Mouse (Mus musculus) liver, embryonic 14.5 days (tissue): ENCODE measurements around the gene Hist1h3g. TPM values are rescaled to one million over a fixed set of nuclear protein-coding genes. Genes with fewer than 3 reads are reported as not detected.

ENCODE experiments used
- ATAC-seq: fragments of 200-750 bp; cut with Nextera tagmentation; 2 replicates; pipeline ENCODE4 v1.8.0; 2017; ENCODE audit warnings: moderate number of reproducible peaks, mild to moderate bottlenecking, moderate library complexity; ENCODE audit not compliant: insufficient read depth
- DNase-seq, 3 experiments: peaks; one replicate each; pipeline ENCODE4 v3.0.0-alpha.2; 2012 to 2013; ENCODE audit warnings: low read depth in 3 of 3, low spot score in 3 of 3
- H3K27ac ChIP-seq: fragments of 300-500 bp; sonication (generic); 2 replicates; pipeline ENCODE4 v1.5.1; 2014; ENCODE audit warnings: moderate library complexity, mild to moderate bottlenecking, control low read depth, inconsistent platforms
- H3K27me3 ChIP-seq: fragments of 300-500 bp; sonication (generic); 2 replicates; pipeline ENCODE4 v1.6.1; 2014; ENCODE audit warnings: mild to moderate bottlenecking, low read length, moderate library complexity; ENCODE audit not compliant: control insufficient read depth, insufficient read depth
- H3K36me3 ChIP-seq: fragments of 300-500 bp; sonication (generic); replicated peaks from 2 replicates; pipeline ENCODE4 v1.6.1; 2014; ENCODE audit warnings: low read depth; ENCODE audit not compliant: control insufficient read depth, insufficient read depth
- H3K4me1 ChIP-seq, 2 experiments: fragments of 200-500 bp in 1 of 2; fragments of 300-500 bp in 1 of 2; sonication (generic) in 1 of 2; replicated peaks; 2 replicates each; pipeline ENCODE4 v1.6.1; 2012 to 2014; ENCODE audit warnings: antibody characterized with exemption in 1 of 2, inconsistent platforms in 1 of 2, low read length in 1 of 2; ENCODE audit not compliant: control insufficient read depth in 2 of 2, insufficient read depth in 2 of 2
- H3K4me2 ChIP-seq: fragments of 300-500 bp; sonication (generic); 2 replicates; pipeline ENCODE4 v1.6.1; 2014; ENCODE audit warnings: low read depth, mild to moderate bottlenecking, control low read depth, moderate library complexity
- H3K4me3 ChIP-seq, 2 experiments: fragments of 200-500 bp in 1 of 2; fragments of 300-500 bp in 1 of 2; sonication (generic) in 1 of 2; 2 replicates each; pipeline ENCODE4 v1.5.1; 2012 to 2014; ENCODE audit warnings: low read depth in 2 of 2, low read length in 2 of 2, mild to moderate bottlenecking in 2 of 2, control low read depth in 1 of 2, inconsistent platforms in 1 of 2, moderate library complexity in 1 of 2; ENCODE audit not compliant: insufficient read depth in 1 of 2
- H3K9ac ChIP-seq: fragments of 300-500 bp; sonication (generic); replicated peaks from 2 replicates; pipeline ENCODE4 v1.6.1; 2014; ENCODE audit warnings: mild to moderate bottlenecking, control low read depth, moderate library complexity
- H3K9me3 ChIP-seq: fragments of 300-500 bp; sonication (generic); 2 replicates; pipeline ENCODE4 v1.6.1; 2016; ENCODE audit warnings: low read length, mixed read lengths; ENCODE audit not compliant: control insufficient read depth
- CTCF ChIP-seq: IDR thresholded peaks from 2 replicates; pipeline ENCODE4 v1.5.1; 2016; ENCODE audit warnings: antibody characterized with exemption, low read depth, control low read depth
- EP300 ChIP-seq: IDR thresholded peaks from 2 replicates; pipeline ENCODE4 v1.6.1; 2016; ENCODE audit warnings: antibody characterized with exemption, low read depth
- WGBS: fragments of 180-500 bp; shearing (Covaris S2); extraction: QIAGEN DNeasy Blood & Tissue Kit; methylation state at CpG from one replicate; pipeline ENCODE4 v1.1.7; 2014; ENCODE audit not compliant: insufficient replicate concordance; 5-methylcytosine and 5-hydroxymethylcytosine counted together
- polyA plus RNA-seq, 2 experiments: library from polyadenylated mRNA; depleted of rRNA in 1 of 2; stranded (reverse) in 1 of 2; unstranded in 1 of 2; fragments of >200 nt; fragmentation: Nextera tagmentation in 1 of 2; extraction: Ambion mirVana in 1 of 2; gene quantifications; 2 replicates each; pipeline versions ENCODE4 v1.2.1 to v1.2.3; 2012 to 2014

Hist1h3g gene
- polyA plus RNA-seq, 2 experiments, result 8.6 to 48.1 TPM

DNA sequence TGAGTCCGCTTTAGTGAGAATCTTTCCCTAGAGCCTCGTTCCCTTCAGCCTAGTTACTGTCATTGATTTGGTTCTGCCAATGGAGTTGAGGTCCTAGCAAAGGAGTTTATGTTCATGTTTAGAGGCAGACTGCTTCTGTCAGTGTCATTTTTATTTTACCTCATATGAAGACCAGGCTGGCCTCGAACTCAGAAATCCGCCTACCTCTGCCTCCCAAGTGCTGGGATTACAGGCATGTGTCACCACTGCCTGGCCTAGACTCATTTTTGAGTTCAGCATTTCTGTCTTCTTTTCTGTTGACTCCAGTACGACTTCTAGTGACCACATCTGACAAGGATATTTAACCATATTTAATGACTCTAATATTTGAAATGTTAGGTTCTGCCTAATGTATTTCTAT lies 19.9 kb upstream of the Hist1h3g start:
- no peak for ATAC-seq
- Histone ChIP-seq H3K4me3 (no peak overlapping the region), H3K27ac (no peak overlapping the region), H3K9ac (no peak overlapping the region), H3K27me3 (no peaks in the 10 kb centered on the region), H3K4me2 (no peak overlapping the region), H3K36me3 (no peaks in the 10 kb centered on the region), H3K9me3 (no peaks in the 10 kb centered on the region), H3K4me1 (peaks cover 0 to 18% of the 10 kb centered on the region in 2 experiments; a peak in 3 of 4 replicates)
- DNase-seq, result no peak
- TF ChIP-seq EP300 (no peak), CTCF (no peak)
- WGBS, result 62% methylated on average over 5 of the region's 5 CpGs

DNA sequence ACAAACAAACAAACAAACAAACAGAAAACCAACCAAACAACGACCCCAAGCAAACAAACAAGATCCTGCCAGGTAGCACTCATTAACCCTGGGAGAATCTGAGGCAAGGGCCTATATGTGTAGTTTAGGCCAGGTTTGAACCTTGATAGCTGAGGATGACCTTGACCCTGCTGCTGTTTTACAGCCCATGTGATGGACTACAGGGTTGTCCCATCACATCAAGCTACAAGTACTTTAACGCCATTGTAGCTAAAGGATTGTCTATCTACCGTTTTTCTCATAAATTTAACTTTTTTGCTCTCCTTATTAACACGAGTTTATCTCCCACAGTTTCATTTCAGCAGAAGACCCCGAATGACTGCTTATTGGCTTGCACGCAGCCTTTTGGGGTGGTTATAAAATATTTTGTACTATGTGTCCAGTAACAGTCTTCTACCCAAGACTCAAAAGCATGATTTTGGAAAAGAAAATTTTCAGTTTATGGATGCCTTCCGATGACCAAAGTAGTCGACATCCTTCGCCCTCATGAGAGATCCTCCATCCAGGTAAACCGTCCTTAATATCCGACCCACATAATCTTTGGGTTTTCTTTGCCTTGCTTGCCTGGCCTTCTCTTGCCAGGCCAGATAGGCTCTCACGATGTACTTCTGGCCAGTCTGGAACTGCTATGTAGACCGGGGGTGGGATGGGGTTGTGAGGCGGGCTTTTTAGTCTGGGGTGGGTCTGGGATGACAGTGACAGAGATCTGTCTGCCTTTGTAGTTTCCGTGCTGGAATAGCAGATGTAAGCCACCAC lies 19.2 kb upstream of the Hist1h3g start:
- Histone ChIP-seq H3K4me2 (peak overlapping the region; percentile 99), H3K4me1 (peaks cover 3 to 19% of the 10 kb centered on the region in 2 experiments), H3K9ac (peak overlapping the region; percentile 50), H3K4me3 (peak overlapping the region; percentile 39 to 64; a peak in 3 of 4 replicates), H3K27ac (no peak overlapping the region), H3K36me3 (no peaks in the 10 kb centered on the region), H3K27me3 (no peaks in the 10 kb centered on the region), H3K9me3 (no peaks in the 10 kb centered on the region)
- WGBS, result 52% methylated on average over 15 of the region's 15 CpGs
- DNase-seq (no peak), ATAC-seq (no peak)
- TF ChIP-seq EP300 (no peak), CTCF (no peak)

DNA sequence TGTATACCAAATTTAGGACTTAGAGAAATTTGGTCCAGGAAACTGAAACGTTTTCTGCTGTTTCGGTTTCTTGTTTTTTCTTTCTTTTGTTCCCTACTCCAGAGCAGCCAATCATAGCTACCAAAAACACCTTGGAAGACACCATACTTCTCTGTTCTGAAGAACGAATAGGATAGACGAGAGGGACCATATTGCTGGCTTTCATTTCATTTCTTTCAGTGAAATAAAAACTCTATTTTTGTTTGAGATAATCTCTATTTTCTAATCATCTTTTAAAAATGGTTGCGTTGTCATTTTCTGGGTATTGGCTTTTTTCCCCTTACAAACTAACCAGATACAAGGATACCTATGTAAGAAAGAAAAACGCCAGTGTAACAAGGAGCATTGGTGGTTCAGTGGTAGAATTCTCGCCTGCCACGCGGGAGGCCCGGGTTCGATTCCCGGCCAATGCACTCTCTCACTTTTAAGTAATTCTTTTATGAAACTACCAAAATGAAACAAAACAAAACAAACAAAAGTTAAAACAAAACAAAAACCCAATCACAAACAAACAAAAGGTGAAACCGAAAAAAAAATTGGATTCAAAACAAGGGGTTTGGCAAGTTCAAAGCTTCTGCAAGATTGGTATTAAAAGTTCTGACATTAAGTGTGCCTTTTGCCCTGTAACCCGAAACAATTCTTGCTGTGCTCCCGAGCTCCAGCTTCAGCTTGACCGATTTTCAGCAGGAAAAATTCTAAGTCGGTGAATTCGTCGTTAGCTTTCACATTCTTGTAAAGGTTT lies 18.2 kb upstream of the Hist1h3g start:
- TF ChIP-seq CTCF, result no peak
- peak; percentile 51 for TF ChIP-seq EP300
- peak overlapping the region; percentile 77 for H3K27ac ChIP-seq
- no peaks in the 10 kb centered on the region for H3K9me3 ChIP-seq
- peak overlapping the region; percentile 64 to 76 for H3K4me3 ChIP-seq
- H3K9ac ChIP-seq, result peak overlapping the region; percentile 66
- H3K4me1 ChIP-seq, result peaks cover 7 to 17% of the 10 kb centered on the region in 2 experiments
- H3K4me2 ChIP-seq, result peak overlapping the region; percentile 99
- peak in 1 of 3 experiments; percentile 67 for DNase-seq
- no peaks in the 10 kb centered on the region for H3K36me3 ChIP-seq
- no peaks in the 10 kb centered on the region for H3K27me3 ChIP-seq
- ATAC-seq, result peak; percentile 64
- WGBS, result under 1% methylated on average over 19 of the region's 19 CpGs

DNA sequence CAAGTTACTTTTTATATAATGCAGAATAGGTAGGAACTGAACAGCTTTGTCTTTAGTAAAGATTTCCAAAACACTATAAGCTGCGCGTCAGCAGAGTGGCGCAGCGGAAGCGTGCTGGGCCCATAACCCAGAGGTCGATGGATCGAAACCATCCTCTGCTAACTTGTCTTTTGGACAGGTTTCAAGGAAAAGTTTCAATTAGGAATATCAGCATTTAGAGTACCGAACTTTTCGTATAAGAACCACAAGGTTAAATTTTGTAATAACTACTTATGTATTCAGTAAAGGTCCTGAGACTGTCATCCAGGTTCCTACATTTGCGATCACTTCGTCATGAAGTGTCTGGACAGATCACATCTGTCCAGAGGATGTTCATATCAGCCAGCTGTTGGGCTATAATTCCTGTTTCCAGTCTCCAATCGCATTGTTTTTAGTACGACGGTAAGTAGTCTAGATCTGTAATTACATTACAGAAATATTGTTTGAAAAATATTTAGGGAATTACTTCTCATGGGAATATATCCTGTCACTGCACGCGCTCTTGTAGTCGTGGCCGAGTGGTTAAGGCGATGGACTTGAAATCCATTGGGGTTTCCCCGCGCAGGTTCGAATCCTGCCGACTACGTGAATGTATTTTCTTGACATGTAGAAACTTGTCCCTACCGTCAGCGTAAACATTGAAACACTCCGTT lies 17.5 kb upstream of the Hist1h3g start:
- Histone ChIP-seq H3K27me3 (no peaks in the 10 kb centered on the region), H3K4me3 (peak overlapping the region; percentile 64 to 76), H3K36me3 (no peaks in the 10 kb centered on the region), H3K9ac (peak overlapping the region; percentile 72), H3K4me2 (peak overlapping the region; percentile 99), H3K27ac (peak overlapping the region; percentile 82), H3K4me1 (peaks cover 7 to 19% of the 10 kb centered on the region in 2 experiments), H3K9me3 (no peaks in the 10 kb centered on the region)
- under 1% methylated on average over 27 of the region's 27 CpGs for WGBS
- DNase-seq (peak; percentile 81 to 86 (median 85)), ATAC-seq (peak; percentile 83)
- TF ChIP-seq EP300 (peak; percentile 29; the same call in 1 of the 2 replicates), CTCF (no peak)
